Mouse (Mus musculus) C2C12 (cell line): ENCODE measurements around the gene Adcy3. TPM values are rescaled to one million over a fixed set of nuclear protein-coding genes. Genes with fewer than 3 reads are reported as not detected.

Source experiments
- H3K27me3 ChIP-seq: one replicate; pipeline ENCODE4 v1.6.1; 2011; ENCODE audit not compliant: control insufficient read depth, insufficient read depth, insufficient read length
- H3K36me3 ChIP-seq: one replicate; pipeline ENCODE4 v1.6.1; 2011; ENCODE audit not compliant: control insufficient read depth, insufficient read depth
- H3K4me3 ChIP-seq: one replicate; pipeline ENCODE4 v1.5.1; 2011; ENCODE audit warnings: mild to moderate bottlenecking, control low read depth; ENCODE audit not compliant: poor library complexity, insufficient read depth, severe bottlenecking
- H3K79me2 ChIP-seq: one replicate; pipeline ENCODE4 v1.6.1; 2011; ENCODE audit not compliant: control insufficient read depth, insufficient read depth
- H3K79me3 ChIP-seq: one replicate; pipeline ENCODE4 v1.6.1; 2011; ENCODE audit warnings: low read depth, control low read depth
- H3ac ChIP-seq: one replicate; pipeline ENCODE3; 2011; ENCODE audit warnings: low read depth; ENCODE audit not compliant: control insufficient read depth, insufficient read length
- CEBPB ChIP-seq: IDR thresholded peaks from one replicate; pipeline ENCODE4 v1.6.1; 2011; ENCODE audit warnings: low read depth, mild to moderate bottlenecking, control low read depth, moderate library complexity
- CTCF ChIP-seq: IDR thresholded peaks from one replicate; pipeline ENCODE4 v1.5.1; 2011; ENCODE audit not compliant: control insufficient read depth, insufficient read depth, insufficient read length
- FOSL1 ChIP-seq: IDR thresholded peaks from one replicate; pipeline ENCODE4 v1.8.0; 2011; ENCODE audit warnings: mild to moderate bottlenecking, low read length; ENCODE audit not compliant: poor library complexity, insufficient read depth, severe bottlenecking
- MAX ChIP-seq: IDR thresholded peaks from one replicate; pipeline ENCODE4 v1.6.1; 2011; ENCODE audit warnings: mild to moderate bottlenecking, control low read depth
- MYOD1 ChIP-seq: IDR thresholded peaks from one replicate; pipeline ENCODE4 v1.6.1; 2011; ENCODE audit warnings: low read depth; ENCODE audit not compliant: control insufficient read depth, insufficient read length
- MYOG ChIP-seq: IDR thresholded peaks from one replicate; pipeline ENCODE4 v1.6.1; 2011; ENCODE audit not compliant: control insufficient read depth, insufficient read length; ENCODE audit errors: extremely low read depth
- USF1 ChIP-seq: IDR thresholded peaks from one replicate; pipeline ENCODE4 v1.6.1; 2011; ENCODE audit warnings: low read depth, mild to moderate bottlenecking, control low read depth, moderate library complexity
- polyA plus RNA-seq: library from polyadenylated mRNA; unstranded; fragments of >200 nt; fragmentation: generic; extraction: Trizol; gene quantifications from one replicate; pipeline ENCODE4 v1.2.1, GENCODE M21; 2012; ENCODE audit warnings: missing spikeins

Adcy3 gene
- polyA plus RNA-seq, 1 experiment, result 2.1 TPM

- TF ChIP-seq FOSL1, result no peak
- no peak for TF ChIP-seq CEBPB
- TF ChIP-seq MYOG, result no peak
- no peak for TF ChIP-seq CTCF
- TF ChIP-seq MYOD1, result no peak
- no peak for TF ChIP-seq USF1
- no peak for TF ChIP-seq MAX
- Histone ChIP-seq H3ac (no peak overlapping the region), H3K27me3 (no peaks in the 10 kb centered on the region), H3K36me3 (no peaks in the 10 kb centered on the region), H3K4me3 (no peak overlapping the region), H3K79me3 (no peaks in the 10 kb centered on the region), H3K79me2 (no peaks in the 10 kb centered on the region)
Observed at GRCm38 (mm10) chr12:4184648-4185047, 51.7 kb downstream of the Adcy3 start.

GRCm38 (mm10) chr12:4188171-4189059, 55.5 kb downstream of the Adcy3 start:
- TF ChIP-seq CEBPB (no peak), FOSL1 (no peak), MYOD1 (no peak), CTCF (no peak), USF1 (no peak)
- Histone ChIP-seq H3K79me2 (no peaks in the 10 kb centered on the region), H3K27me3 (no peaks in the 10 kb centered on the region), H3ac (no peak overlapping the region), H3K4me3 (no peak overlapping the region), H3K36me3 (no peaks in the 10 kb centered on the region), H3K79me3 (no peaks in the 10 kb centered on the region)

GRCm38 (mm10) chr12:4189060-4189447, 56.2 kb downstream of the Adcy3 start:
- H3K27me3 ChIP-seq, result no peaks in the 10 kb centered on the region
- no peaks in the 10 kb centered on the region for H3K36me3 ChIP-seq
- no peak overlapping the region for H3K4me3 ChIP-seq
- no peak for TF ChIP-seq MAX
- no peak for TF ChIP-seq MYOG
- no peak for TF ChIP-seq CEBPB
- TF ChIP-seq MYOD1, result no peak
- TF ChIP-seq FOSL1, result no peak
- TF ChIP-seq USF1, result no peak
- TF ChIP-seq CTCF, result peak; percentile 1
- H3ac ChIP-seq, result no peak overlapping the region
- no peaks in the 10 kb centered on the region for H3K79me3 ChIP-seq
- H3K79me2 ChIP-seq, result no peaks in the 10 kb centered on the region

DNA sequence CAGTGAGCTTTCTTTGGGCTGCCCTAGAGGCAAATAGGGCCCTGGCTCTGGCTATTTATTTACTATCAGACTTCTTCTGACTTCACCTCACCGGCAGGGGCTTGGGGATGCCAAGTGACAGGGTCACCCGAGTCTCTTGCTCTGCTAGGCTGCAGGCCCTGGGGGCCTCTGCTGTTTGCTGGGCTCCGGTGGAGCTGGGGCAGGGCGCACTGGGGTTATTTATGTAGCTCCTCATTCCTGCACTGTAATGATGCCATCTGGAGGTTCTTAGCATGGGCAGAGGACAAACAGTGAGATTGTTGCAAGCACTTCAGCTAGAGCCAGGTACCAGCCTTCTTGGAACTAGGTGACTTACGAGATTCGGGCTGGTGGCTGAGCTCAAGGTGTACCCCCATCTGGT, 59.6 kb downstream of the Adcy3 start:
- TF ChIP-seq MYOD1, result no peak
- no peak for TF ChIP-seq MYOG
- Histone ChIP-seq H3K27me3 (no peaks in the 10 kb centered on the region), H3K4me3 (no peak overlapping the region), H3K79me2 (no peaks in the 10 kb centered on the region), H3ac (no peak overlapping the region), H3K36me3 (no peaks in the 10 kb centered on the region), H3K79me3 (no peaks in the 10 kb centered on the region)

DNA sequence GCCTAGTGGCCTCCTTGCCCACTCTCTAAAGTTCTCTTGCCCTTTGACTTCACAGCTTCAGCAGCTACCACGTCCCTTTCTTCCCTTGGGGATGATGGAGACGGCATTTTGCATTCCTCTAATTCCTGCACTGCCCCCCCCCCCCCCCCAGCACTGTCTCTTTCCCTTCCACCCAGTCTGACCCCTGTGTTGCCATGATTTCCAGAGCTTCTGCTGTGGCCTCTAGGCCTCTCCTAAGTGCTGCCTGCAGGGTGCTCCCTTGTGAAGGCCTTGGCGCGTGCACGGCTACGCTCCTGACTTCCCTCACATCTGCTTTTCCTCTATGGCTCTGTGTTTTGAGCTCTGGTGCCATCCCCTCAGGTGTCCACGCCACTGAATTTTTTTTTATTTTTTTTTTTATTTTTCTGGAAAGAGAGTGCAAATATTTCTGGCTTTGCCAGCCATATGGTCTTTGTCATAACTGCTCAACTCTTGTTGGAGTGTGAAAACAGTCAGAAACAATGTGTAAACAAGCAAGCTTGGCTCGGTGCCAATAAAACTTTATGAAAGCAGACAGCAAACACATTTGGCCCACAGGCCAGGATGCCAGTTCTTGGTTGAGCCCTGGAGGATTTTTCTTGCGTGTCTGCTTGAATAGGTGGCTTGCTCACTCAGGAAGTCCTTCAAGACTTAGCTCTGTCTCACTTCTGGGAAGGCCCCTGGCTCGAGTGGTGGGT, 60.3 kb downstream of the Adcy3 start:
- no peak overlapping the region for H3ac ChIP-seq
- TF ChIP-seq CTCF (no peak), MYOD1 (no peak), MYOG (no peak), FOSL1 (no peak), MAX (no peak), USF1 (no peak), CEBPB (no peak)
- no peak overlapping the region for H3K4me3 ChIP-seq
- no peaks in the 10 kb centered on the region for H3K79me3 ChIP-seq
- no peaks in the 10 kb centered on the region for H3K27me3 ChIP-seq
- H3K36me3 ChIP-seq, result no peaks in the 10 kb centered on the region
- no peaks in the 10 kb centered on the region for H3K79me2 ChIP-seq
